Mouse (Mus musculus) fibroblast of lung, adult 2 months (primary cell): ENCODE results near the gene Timm8b.

Experiments
- DNase-seq: peaks from one replicate; pipeline ENCODE4 v3.0.0-alpha.2; 2011; ENCODE audit warnings: low read depth

Gene Timm8b

DNA sequence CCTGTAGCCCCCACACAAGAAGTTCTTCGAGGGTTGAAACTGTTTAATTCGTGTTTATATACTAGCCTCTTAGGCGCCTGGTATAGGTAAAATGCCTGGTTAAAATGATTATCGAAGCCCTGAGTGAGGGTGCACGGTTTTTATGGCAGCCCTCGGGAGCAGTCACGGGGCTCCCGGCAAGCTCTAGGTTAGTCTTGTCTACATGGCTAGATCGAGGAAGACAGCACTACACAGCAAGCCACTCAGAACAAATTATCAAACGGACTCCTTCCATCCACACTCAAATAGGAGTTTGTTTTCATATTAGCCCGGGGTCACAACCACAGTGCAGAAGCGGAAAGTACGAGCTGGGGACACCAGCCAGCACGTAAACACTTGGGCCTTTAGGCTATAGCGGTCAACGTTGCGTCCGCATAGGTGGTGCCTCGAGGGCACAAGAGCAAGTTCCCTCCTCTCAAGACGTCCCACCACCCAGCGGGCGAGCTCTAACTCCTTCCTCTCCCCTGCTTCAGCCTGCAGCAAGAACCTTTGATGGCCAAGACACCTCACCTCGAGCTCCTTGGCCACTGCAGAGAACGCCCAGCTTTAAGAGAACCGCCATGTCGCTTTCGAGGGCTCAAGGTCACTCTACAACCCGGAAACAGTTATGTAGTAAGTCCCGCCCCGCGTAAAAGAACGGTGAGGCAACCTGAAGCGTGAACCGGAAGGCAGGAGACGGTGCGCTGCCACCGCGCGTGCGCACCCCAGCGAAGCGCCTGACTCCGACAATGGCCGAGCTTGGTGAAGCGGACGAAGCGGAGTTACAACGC is at the start of gene Timm8b, which contains the start of gene Sdhd:
Gene Timm8b, plus strand, starts transcription at position 722 of the 809 bp plus-strand sequence.
Gene Sdhd, minus strand, starts transcription at position 624 of the 809 bp plus-strand sequence.
- DNase-seq = peak; percentile 89

- peak; percentile 76 for DNase-seq
These were observed 49.2 kb upstream of the Timm8b start, which contains the start of gene Il18 for GRCm38 (mm10) chr9:50554241-50555093. TSS of gene Il18 (plus strand) at chr9:50554827.

- no peak for DNase-seq
These were observed 48.6 kb upstream of the Timm8b start, which contains the start of gene Bco2 for GRCm38 (mm10) chr9:50555094-50555446. TSS of gene Bco2 (minus strand) at chr9:50555181.

GRCm38 (mm10) chr9:50561145-50561917 is 42.4 kb upstream of the Timm8b start, which contains the start of gene Tex12:
TSS of gene Tex12 (minus strand) at chr9:50561325.
- DNase-seq = no peak

DNA sequence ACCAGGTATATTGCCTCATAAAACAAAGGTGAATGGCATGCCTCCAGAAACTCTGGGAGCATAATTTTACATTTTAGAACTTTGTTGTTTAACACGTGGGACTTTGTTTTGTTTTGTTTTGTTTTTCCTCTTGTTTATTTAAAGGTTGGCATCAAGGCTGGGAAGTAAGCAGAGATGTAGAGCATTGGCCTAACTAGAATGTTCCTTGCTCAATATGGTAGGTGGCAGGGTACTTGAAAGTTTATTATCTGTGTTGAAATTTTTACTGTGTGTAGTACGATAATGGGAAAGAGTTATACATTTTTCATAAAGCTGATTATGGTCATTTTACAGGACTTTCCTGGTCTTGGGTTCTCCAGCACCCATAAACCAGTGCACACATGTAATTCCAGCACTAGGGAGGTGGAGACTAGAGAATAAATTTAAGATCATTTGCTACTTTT is 41.8 kb upstream of the Timm8b start:
- no peak for DNase-seq

DNA sequence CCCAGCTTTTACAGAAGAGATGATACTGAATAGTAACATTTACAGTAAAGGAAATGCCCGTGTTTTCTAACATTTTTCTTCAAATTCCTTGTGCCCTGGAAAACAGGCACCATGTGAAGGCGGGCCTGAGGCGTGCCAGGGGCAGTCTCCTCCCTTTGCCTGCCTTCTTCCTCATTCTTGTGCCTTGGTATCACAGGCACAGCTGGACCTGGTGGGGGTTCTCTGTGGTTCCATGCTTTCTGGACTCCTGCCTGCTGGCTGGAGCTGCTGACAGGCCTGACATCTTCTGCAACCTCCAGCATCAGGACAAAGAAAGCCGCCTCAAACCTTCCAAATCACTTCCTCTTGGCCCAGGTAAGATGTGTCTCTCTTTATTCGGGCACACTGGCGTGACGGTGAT is 38.5 kb upstream of the Timm8b start:
- peak; percentile 53 for DNase-seq

DNA sequence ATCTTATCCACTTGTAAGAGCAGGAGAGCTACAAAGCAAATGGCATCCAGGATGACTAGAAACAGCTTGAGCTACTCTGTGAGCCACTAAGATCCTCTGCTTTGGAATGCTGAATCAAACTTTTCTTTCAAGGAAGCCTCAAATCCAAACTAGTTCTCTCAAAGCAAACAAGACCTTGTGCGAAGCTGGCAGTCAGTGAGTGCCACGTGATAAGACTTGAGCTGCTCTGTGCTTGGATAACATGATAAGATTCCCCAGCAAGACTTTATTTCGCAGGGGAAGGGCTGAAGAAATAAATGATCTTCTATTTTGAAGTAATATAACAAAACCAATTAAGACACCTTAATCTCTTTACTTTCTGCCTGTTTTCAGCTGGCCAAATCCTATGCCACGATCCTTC is 37.8 kb upstream of the Timm8b start:
- DNase-seq = no peak

GRCm38 (mm10) chr9:50567372-50567771 is 36.3 kb upstream of the Timm8b start:
- no peak for DNase-seq

- no peak for DNase-seq
These were observed 35.8 kb upstream of the Timm8b start for GRCm38 (mm10) chr9:50567881-50568280.

- DNase-seq = peak; percentile 58
These were observed 33.8 kb upstream of the Timm8b start for GRCm38 (mm10) chr9:50569599-50570525.

GRCm38 (mm10) chr9:50580370-50580769 is 23.3 kb upstream of the Timm8b start:
- DNase-seq = no peak

- DNase-seq = no peak
These were observed 18.4 kb upstream of the Timm8b start for GRCm38 (mm10) chr9:50585145-50585818.

GRCm38 (mm10) chr9:50586955-50587354 is 16.8 kb upstream of the Timm8b start:
- DNase-seq = no peak

DNA sequence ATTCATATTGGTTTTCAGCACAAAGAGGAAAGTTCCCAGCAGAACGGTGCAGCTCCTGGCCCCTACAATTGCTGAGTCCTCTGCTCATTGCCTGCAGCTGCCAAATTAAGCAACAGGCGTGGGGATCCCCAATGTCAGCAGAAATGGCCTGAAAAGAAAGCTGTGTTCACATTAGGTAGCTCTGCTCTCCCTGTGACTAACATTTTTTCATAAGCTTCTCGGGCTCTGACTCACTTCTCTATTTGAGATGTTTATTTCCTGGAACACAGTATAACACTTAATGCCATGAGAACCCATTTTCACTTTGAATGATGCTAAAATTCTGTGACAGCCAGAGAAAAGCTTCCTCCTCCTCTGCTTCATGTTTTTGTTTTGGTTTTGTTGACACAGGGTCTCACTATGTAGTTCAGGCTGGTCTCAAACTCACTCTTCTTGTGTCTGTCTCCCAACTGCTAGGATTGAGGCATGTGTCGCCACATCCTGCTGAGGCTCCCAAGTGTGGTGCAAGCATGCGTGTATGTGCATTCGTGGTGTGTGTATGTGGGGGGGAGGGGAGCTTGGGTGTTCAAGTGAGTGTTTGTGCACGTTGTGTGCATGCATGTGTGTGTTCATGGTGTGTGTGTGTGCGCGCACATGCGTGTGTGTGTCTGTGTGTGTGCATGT is 12.7 kb upstream of the Timm8b start:
- peak; percentile 94 for DNase-seq

- DNase-seq = no peak
These were observed 10.8 kb upstream of the Timm8b start for GRCm38 (mm10) chr9:50592955-50593354.

GRCm38 (mm10) chr9:50593544-50593943 is 10.2 kb upstream of the Timm8b start:
- DNase-seq = no peak

DNA sequence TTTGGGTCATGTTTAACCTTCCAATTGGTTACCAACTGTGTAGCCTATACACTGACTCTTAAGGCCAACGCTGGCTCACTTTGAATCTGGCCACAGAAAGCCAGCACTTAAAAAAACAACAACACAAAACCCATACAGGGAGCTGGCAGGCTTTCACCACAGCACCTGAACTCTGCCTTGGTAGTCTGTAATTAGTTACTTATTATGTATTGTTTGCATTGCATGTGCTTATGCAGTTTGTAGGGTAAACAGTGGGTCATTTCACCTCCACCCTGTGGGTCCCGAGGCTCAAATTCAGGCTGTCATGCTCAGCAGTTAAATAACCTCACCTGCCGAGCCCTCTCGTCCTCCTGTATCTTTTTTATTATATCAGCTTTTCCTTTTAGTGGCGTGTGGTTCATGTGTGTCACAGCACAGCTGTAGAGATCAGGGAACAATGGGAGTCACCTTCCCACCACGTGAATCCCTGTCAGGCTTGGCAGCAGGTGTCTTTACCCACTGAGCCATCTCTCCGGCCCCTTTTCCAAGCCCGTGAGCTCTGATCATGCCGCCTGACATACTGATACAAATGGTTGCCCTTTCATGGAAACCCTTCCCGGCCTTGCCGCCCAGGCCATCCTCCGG is 8.8 kb upstream of the Timm8b start:
- DNase-seq = no peak

- no peak for DNase-seq
These were observed 6.7 kb upstream of the Timm8b start for GRCm38 (mm10) chr9:50596973-50597372.

GRCm38 (mm10) chr9:50601536-50601935 is 2.2 kb upstream of the Timm8b start:
- no peak for DNase-seq
